Mouse (Mus musculus) liver, adult 2 months (tissue): ENCODE data around the gene Cyp27b1. TPM values are rescaled to one million over a fixed set of nuclear protein-coding genes. Genes with fewer than 3 reads are reported as not detected.

Experiments
- DNase-seq: peaks from one replicate; pipeline ENCODE4 v3.0.0-alpha.2; 2011; ENCODE audit warnings: low read depth, low spot score; ENCODE audit errors: extremely low read depth
- H3K27ac ChIP-seq: fragments of 200-500 bp; replicated peaks from 2 replicates; pipeline ENCODE4 v1.5.1; 2012; ENCODE audit warnings: low read depth, mild to moderate bottlenecking, control low read depth, inconsistent platforms, low read length; ENCODE audit not compliant: insufficient read depth
- H3K27me3 ChIP-seq: fragments of 200-500 bp; 2 replicates; pipeline ENCODE4 v1.6.1; 2012; ENCODE audit warnings: mild to moderate bottlenecking, moderate library complexity, low read length, inconsistent platforms; ENCODE audit not compliant: control insufficient read depth, insufficient read depth
- H3K36me3 ChIP-seq: fragments of 200-500 bp; 2 replicates; pipeline ENCODE4 v1.6.1; 2012; ENCODE audit warnings: low read length, inconsistent platforms; ENCODE audit not compliant: control insufficient read depth, insufficient read depth
- H3K4me1 ChIP-seq: fragments of 200-500 bp; 2 replicates; pipeline ENCODE4 v1.6.1; 2011; ENCODE audit warnings: low read length; ENCODE audit not compliant: control insufficient read depth, insufficient read depth
- H3K4me3 ChIP-seq: fragments of 200-500 bp; 2 replicates; pipeline ENCODE4 v1.5.1; 2011; ENCODE audit warnings: low read depth, mild to moderate bottlenecking, control low read depth, low read length, moderate library complexity; ENCODE audit not compliant: insufficient read depth
- H3K79me2 ChIP-seq: fragments of 200-500 bp; 2 replicates; pipeline ENCODE4 v1.6.1; 2012; ENCODE audit warnings: inconsistent platforms, mild to moderate bottlenecking, low read length, moderate library complexity; ENCODE audit not compliant: control insufficient read depth, insufficient read depth
- H3K9ac ChIP-seq: fragments of 200-500 bp; 2 replicates; pipeline ENCODE4 v1.6.1; 2012; ENCODE audit warnings: low read depth, mild to moderate bottlenecking, control low read depth, inconsistent platforms, low read length
- CTCF ChIP-seq: fragments of 200-500 bp; IDR thresholded peaks from 2 replicates; pipeline ENCODE4 v1.5.1; 2011; ENCODE audit warnings: low read depth, low read length, control low read depth
- POLR2A ChIP-seq: fragments of 200-500 bp; IDR thresholded peaks from 2 replicates; pipeline ENCODE4 v1.6.1; 2011; ENCODE audit warnings: low read length, control low read depth; ENCODE audit not compliant: insufficient read depth; ENCODE audit errors: extremely low read depth
- WGBS: fragments of 180-500 bp; shearing (Covaris S2); methylation state at CpG from one replicate; pipeline ENCODE4 v1.1.7; 2018; 5-methylcytosine and 5-hydroxymethylcytosine counted together
- polyA plus RNA-seq: library from polyadenylated mRNA; depleted of rRNA; stranded (reverse); fragments of >200 nt; gene quantifications from 2 replicates; pipeline ENCODE4 v1.2.3, GENCODE M21; 2012
- total RNA-seq: library from RNA; depleted of rRNA; stranded (reverse); fragments of >200 nt; gene quantifications from 2 replicates; pipeline ENCODE4 v1.2.3, GENCODE M21; 2014

Gene Cyp27b1
- total and polyA plus RNA-seq, 2 experiments = 0.05 TPM; not detected in 1

DNA sequence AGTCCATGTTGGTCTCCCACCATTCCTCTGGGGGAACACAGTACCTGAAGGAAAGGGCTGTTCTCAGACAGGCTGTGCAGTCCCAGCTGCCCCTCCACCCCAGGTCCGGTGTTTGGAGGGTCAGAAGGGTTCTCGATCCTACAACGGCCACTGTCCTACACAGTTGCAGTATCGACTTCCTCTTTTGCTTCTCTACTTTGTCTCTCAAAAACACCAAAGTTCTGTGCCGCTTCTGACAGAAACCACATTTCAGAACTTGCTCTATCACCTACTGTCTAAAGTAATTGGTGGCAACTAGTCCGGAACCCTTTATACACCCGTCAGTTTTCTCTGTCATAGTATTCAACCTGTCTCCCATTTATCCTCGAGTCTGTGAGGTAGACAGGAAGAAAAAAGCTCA lies 7.4 kb downstream of the Cyp27b1 start:
- H3K27ac ChIP-seq = no peak overlapping the region
- no peaks in the 10 kb centered on the region for H3K79me2 ChIP-seq
- TF ChIP-seq POLR2A = no peak
- TF ChIP-seq CTCF = no peak
- no peak overlapping the region for H3K9ac ChIP-seq
- no peaks in the 10 kb centered on the region for H3K36me3 ChIP-seq
- DNase-seq = no peak
- WGBS = 88% methylated on average over 8 of the region's 8 CpGs
- H3K27me3 ChIP-seq = peaks cover 2% of the 10 kb centered on the region; the same call in 1 of the 2 replicates
- H3K4me3 ChIP-seq = no peak overlapping the region
- no peaks in the 10 kb centered on the region for H3K4me1 ChIP-seq

DNA sequence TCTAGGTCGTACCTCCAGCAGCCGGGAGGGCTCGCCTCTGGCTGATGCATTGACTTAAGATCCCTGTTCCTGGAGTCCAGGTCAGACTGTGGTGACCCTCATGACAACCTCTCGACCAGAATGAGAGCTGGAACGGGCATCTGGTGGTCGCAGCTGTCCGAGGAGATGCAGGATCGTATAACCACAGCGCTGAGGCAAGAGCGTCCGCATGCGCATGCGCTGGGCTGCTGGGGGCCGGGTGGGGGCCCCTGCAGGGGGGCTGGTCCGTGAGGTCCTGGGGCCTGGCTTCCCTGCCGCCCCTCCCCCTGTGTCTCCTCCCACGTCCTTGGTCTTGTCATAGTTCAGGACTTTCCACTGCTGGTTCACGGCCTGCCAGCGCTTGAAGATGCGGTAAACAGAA lies 8.4 kb downstream of the Cyp27b1 start:
- 91% methylated on average over 20 of the region's 20 CpGs for WGBS
- Histone ChIP-seq H3K4me3 (no peak overlapping the region), H3K27ac (no peak overlapping the region), H3K9ac (no peak overlapping the region), H3K4me1 (no peaks in the 10 kb centered on the region), H3K79me2 (no peaks in the 10 kb centered on the region), H3K36me3 (no peaks in the 10 kb centered on the region), H3K27me3 (peaks cover 2% of the 10 kb centered on the region; the same call in 1 of the 2 replicates)
- no peak for TF ChIP-seq CTCF
- no peak for TF ChIP-seq POLR2A
- no peak for DNase-seq

DNA sequence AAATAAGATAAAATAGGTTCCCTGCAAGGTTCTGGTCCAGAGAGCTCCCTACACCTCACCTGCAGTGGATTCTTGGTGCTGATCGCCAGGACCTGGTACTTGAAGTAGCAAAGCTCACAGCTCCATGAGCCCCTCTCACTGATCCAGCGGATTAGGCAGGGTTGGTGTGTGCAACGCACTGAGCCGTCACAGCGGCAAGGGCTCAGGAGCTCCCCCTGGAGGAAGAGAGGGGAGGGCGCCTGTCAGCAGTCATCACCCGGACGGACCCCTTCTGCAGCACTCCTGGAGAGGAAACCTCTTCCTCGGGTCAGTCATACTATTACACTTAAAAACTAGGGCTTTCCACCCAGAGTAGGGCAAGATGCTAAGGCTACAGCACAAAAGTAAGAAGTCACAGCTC lies 10.1 kb downstream of the Cyp27b1 start:
- no peak overlapping the region for H3K4me3 ChIP-seq
- DNase-seq = no peak
- WGBS = 11% methylated on average over 9 of the region's 9 CpGs
- no peaks in the 10 kb centered on the region for H3K36me3 ChIP-seq
- H3K27me3 ChIP-seq = peaks cover 2% of the 10 kb centered on the region; the same call in 1 of the 2 replicates
- no peak overlapping the region for H3K9ac ChIP-seq
- H3K79me2 ChIP-seq = no peaks in the 10 kb centered on the region
- H3K4me1 ChIP-seq = no peaks in the 10 kb centered on the region
- TF ChIP-seq CTCF (peak; percentile 93), POLR2A (no peak)
- no peak overlapping the region for H3K27ac ChIP-seq

DNA sequence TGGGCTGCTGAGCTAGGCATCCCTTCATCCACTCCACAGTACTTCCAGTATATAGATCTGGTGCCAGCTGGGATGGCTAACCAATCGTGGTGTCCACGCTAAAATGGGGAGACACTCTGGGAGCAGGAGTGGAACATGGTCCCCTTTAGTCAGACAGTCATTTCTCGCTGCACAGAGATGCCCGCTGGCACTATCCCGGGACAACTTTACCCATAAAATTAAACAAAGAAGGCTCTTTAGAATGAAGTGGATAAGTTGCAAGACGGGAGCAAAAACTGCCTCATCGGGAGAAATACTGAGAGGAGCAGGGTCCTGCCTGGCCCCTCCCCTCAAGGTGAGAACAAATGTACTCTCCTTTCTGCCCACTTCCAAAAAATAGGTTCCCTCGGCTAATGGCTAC lies 10.7 kb downstream of the Cyp27b1 start:
- Histone ChIP-seq H3K9ac (no peak overlapping the region), H3K4me3 (no peak overlapping the region), H3K27me3 (peaks cover 2% of the 10 kb centered on the region; the same call in 1 of the 2 replicates), H3K4me1 (no peaks in the 10 kb centered on the region), H3K27ac (no peak overlapping the region), H3K79me2 (no peaks in the 10 kb centered on the region; the same call in 1 of the 2 replicates), H3K36me3 (no peaks in the 10 kb centered on the region)
- no peak for DNase-seq
- WGBS = 11% methylated on average over 8 of the region's 8 CpGs
- TF ChIP-seq POLR2A (no peak), CTCF (no peak)

DNA sequence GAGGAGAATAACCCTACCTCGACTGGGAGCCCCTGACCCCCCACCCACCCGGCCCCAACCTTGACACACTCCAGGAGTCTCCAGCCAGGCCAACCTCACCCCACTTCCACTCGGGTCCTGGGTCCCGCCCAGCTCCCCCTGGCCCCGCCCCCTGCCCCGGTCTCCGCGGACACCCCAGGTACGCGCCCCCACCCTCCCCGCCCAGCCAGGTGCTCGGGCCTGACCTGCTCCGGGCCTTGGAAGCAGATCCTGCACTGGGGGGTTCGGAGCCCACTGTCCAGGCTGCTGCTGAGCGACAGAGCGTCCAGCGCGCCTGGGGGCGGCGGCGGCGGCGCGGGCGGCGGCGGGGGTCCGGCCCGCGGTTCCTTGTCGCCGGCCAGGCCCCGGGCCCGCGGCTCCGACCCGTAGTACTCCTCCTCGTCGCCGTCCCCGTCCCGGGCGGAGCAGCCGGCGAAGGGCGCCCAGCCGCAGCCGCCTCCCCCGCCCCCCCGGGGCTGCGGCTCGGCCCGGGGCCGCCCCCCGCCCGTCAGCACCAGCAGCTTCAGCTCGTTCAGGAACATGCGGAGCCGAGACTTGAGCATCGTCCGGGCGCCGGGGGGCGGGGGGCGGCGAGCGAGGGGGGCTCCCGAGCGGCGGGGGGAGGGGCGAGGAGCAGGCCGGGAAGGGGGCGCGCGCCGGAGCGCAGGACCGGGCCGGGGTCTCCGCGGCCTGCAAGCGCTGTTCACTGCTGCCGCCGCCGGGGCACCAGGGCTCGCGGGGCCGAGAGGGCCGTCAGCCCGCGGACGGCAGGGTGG lies 11.3 kb downstream of the Cyp27b1 start:
- H3K9ac ChIP-seq = peak overlapping the region; percentile 67
- no peak for DNase-seq
- H3K4me3 ChIP-seq = peak overlapping the region; percentile 68
- TF ChIP-seq CTCF (no peak), POLR2A (no peak)
- H3K36me3 ChIP-seq = no peaks in the 10 kb centered on the region
- no peak overlapping the region for H3K27ac ChIP-seq
- peaks cover 3% of the 10 kb centered on the region; the same call in 1 of the 2 replicates for H3K4me1 ChIP-seq
- peaks cover 3% of the 10 kb centered on the region; the same call in 1 of the 2 replicates for H3K79me2 ChIP-seq
- H3K27me3 ChIP-seq = peaks cover 2% of the 10 kb centered on the region; the same call in 1 of the 2 replicates
- 3% methylated on average over 79 of the region's 92 CpGs for WGBS
